Mouse (Mus musculus): ENCODE measurements around the gene Dimt1.

- TF ChIP-seq CTCF (conservative IDR thresholded peaks at IDR 0.05; ENCODE audit: low read length) (no peak), NANOG (IDR thresholded peaks at IDR 0.05; ENCODE audit: borderline replicate concordance, low read length) (no peak)
Observed at GRCm38 (mm10) chr13:106910096-106910495, 36.8 kb upstream of the Dimt1 start.

Measured in E14TG2a.4 (cell line).